Mouse (Mus musculus): ENCODE measurements around the gene Tekt3.

GRCm38 (mm10) chr11:63059911-63060310, 1.5 kb upstream of the Tekt3 start:
- TF ChIP-seq POLR2A (IDR thresholded peaks at IDR 0.05; ENCODE audit: control insufficient read depth, extremely low read depth, insufficient read depth, low read length, poor library complexity) (no peak), CTCF (IDR thresholded peaks at IDR 0.05; ENCODE audit: borderline replicate concordance, control insufficient read depth, extremely low read depth, insufficient read depth, low read length, poor library complexity) (no peak)

Measured in thymus, adult 2 months (tissue).